Mouse (Mus musculus) heart, postnatal 0 days (tissue): Measurements from ENCODE around the gene Spaca4. TPM values are rescaled to one million over a fixed set of nuclear protein-coding genes. Genes with fewer than 3 reads are reported as not detected.

Experiments
- ATAC-seq: fragments of 200-750 bp; cut with Nextera tagmentation; 2 replicates; pipeline ENCODE4 v1.8.0; 2017; ENCODE audit warnings: low read depth, moderate number of reproducible peaks, moderate library complexity; ENCODE audit not compliant: insufficient read depth
- DNase-seq: peaks from one replicate; pipeline ENCODE4 v3.0.0-alpha.2; 2016; ENCODE audit warnings: low spot score
- H3K27ac ChIP-seq: fragments of 300-500 bp; sonication (generic); 2 replicates; pipeline ENCODE4 v1.5.1; 2014; ENCODE audit warnings: low read depth, mild to moderate bottlenecking
- H3K27me3 ChIP-seq: fragments of 300-500 bp; sonication (generic); 2 replicates; pipeline ENCODE4 v1.6.1; 2014; ENCODE audit warnings: low read length, mixed read lengths; ENCODE audit not compliant: control insufficient read depth, insufficient read depth
- H3K36me3 ChIP-seq: fragments of 300-500 bp; sonication (generic); replicated peaks from 2 replicates; pipeline ENCODE4 v1.6.1; 2014; ENCODE audit warnings: low read length, mixed read lengths; ENCODE audit not compliant: control insufficient read depth, insufficient read depth
- H3K4me1 ChIP-seq: fragments of 300-500 bp; sonication (generic); 2 replicates; pipeline ENCODE4 v1.6.1; 2014; ENCODE audit warnings: antibody characterized with exemption; ENCODE audit not compliant: control insufficient read depth, insufficient read depth
- H3K4me2 ChIP-seq: fragments of 300-500 bp; sonication (generic); 2 replicates; pipeline ENCODE4 v1.6.1; 2014; ENCODE audit warnings: low read depth, mild to moderate bottlenecking, low read length, moderate library complexity
- H3K4me3 ChIP-seq: fragments of 300-500 bp; sonication (generic); 2 replicates; pipeline ENCODE4 v1.5.1; 2014; ENCODE audit warnings: low read depth, low read length
- H3K9ac ChIP-seq: fragments of 300-500 bp; sonication (generic); replicated peaks from 2 replicates; pipeline ENCODE4 v1.6.1; 2014; ENCODE audit warnings: low read depth, low read length, mixed read lengths
- H3K9me3 ChIP-seq: fragments of 300-500 bp; sonication (generic); replicated peaks from 2 replicates; pipeline ENCODE4 v1.6.1; 2016; ENCODE audit warnings: low read length; ENCODE audit not compliant: control insufficient read depth
- CTCF ChIP-seq: IDR thresholded peaks from 2 replicates; pipeline ENCODE4 v1.5.1; 2016; ENCODE audit warnings: antibody characterized with exemption, control low read depth, low read depth
- EP300 ChIP-seq: IDR thresholded peaks from 2 replicates; pipeline ENCODE4 v1.6.1; 2016; ENCODE audit warnings: antibody characterized with exemption, low read depth
- WGBS: fragments of 180-500 bp; shearing (Covaris S2); extraction: QIAGEN DNeasy Blood & Tissue Kit; methylation state at CpG from one replicate; pipeline ENCODE4 v1.1.7; 2014; 5-methylcytosine and 5-hydroxymethylcytosine counted together
- polyA plus RNA-seq: library from polyadenylated mRNA; unstranded; fragments of >200 nt; fragmentation: Nextera tagmentation; extraction: Ambion mirVana; gene quantifications from 2 replicates; pipeline ENCODE4 v1.2.1, GENCODE M21; 2015
- total RNA-seq: library from RNA; depleted of rRNA; stranded (reverse); fragments of >200 nt; gene quantifications from 2 replicates; pipeline ENCODE4 v1.2.3, GENCODE M21; 2014; ENCODE audit warnings: low replicate concordance

Spaca4 gene
- total and polyA plus RNA-seq, 2 experiments from 2014 or later = not detected

DNA sequence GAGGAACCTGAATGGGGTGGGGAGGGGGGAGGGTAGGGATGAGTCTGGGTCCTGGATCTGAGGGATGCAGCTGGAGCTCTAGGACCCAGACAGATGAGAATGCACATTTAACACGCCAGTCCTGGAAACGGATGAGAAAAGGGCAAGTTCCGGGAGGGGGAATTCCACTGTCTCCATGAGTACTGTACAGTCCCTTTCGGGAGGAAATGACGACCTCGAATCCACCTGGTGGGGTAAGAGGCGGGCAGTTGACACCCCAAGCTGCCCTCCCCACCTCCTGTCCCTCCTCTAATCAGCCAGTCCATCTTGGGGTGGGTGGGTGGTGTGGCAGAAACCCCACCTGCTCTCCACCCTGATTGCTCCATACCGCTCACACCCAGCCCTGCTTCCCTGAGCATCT, 40.4 kb upstream of the Spaca4 start:
- H3K4me1 ChIP-seq = no peaks in the 10 kb centered on the region
- no peak for DNase-seq
- no peaks in the 10 kb centered on the region for H3K9me3 ChIP-seq
- ATAC-seq = no peak
- no peak overlapping the region for H3K27ac ChIP-seq
- no peak overlapping the region for H3K9ac ChIP-seq
- no peaks in the 10 kb centered on the region for H3K36me3 ChIP-seq
- no peak overlapping the region for H3K4me2 ChIP-seq
- H3K27me3 ChIP-seq = 0 out of 2 replicates have a peak, but pooled peaks cover 5% of the 10 kb centered on the region
- 39% methylated on average over 8 of the region's 8 CpGs for WGBS
- no peak overlapping the region for H3K4me3 ChIP-seq
- TF ChIP-seq EP300 (no peak), CTCF (no peak)

- no peaks in the 10 kb centered on the region for H3K9me3 ChIP-seq
- H3K36me3 ChIP-seq = no peaks in the 10 kb centered on the region
- H3K4me2 ChIP-seq = no peak overlapping the region
- no peak overlapping the region for H3K9ac ChIP-seq
- DNase-seq (no peak), ATAC-seq (no peak)
- 59% methylated on average over 5 of the region's 5 CpGs for WGBS
- TF ChIP-seq EP300 = no peak
- TF ChIP-seq CTCF = no peak
- no peak overlapping the region for H3K27ac ChIP-seq
- H3K27me3 ChIP-seq = peaks cover 35% of the 10 kb centered on the region
- no peak overlapping the region for H3K4me3 ChIP-seq
- H3K4me1 ChIP-seq = no peaks in the 10 kb centered on the region
Observed at GRCm38 (mm10) chr7:45760151-45760550, 34.5 kb upstream of the Spaca4 start.

GRCm38 (mm10) chr7:45759400-45759799, 33.8 kb upstream of the Spaca4 start:
- Histone ChIP-seq H3K4me3 (peak overlapping the region; percentile 11), H3K9me3 (no peaks in the 10 kb centered on the region), H3K9ac (no peak overlapping the region), H3K27ac (no peak overlapping the region), H3K27me3 (peaks cover 35% of the 10 kb centered on the region), H3K4me1 (no peaks in the 10 kb centered on the region), H3K4me2 (peak overlapping the region; percentile 35; the same call in 1 of the 2 replicates), H3K36me3 (no peaks in the 10 kb centered on the region)
- ATAC-seq (no peak; the same call in 1 of the 2 replicates), DNase-seq (no peak)
- 11% methylated on average over 24 of the region's 27 CpGs for WGBS
- TF ChIP-seq CTCF (no peak), EP300 (no peak)

- ATAC-seq (no peak), DNase-seq (no peak)
- TF ChIP-seq EP300 (no peak), CTCF (no peak)
- H3K9me3 ChIP-seq = no peaks in the 10 kb centered on the region
- no peaks in the 10 kb centered on the region for H3K4me1 ChIP-seq
- no peak overlapping the region for H3K4me3 ChIP-seq
- no peak overlapping the region for H3K27ac ChIP-seq
- H3K36me3 ChIP-seq = no peaks in the 10 kb centered on the region
- WGBS = 54% methylated on average over 6 of the region's 6 CpGs
- H3K9ac ChIP-seq = no peak overlapping the region
- peaks cover 33% of the 10 kb centered on the region for H3K27me3 ChIP-seq
- H3K4me2 ChIP-seq = no peak overlapping the region
Observed at GRCm38 (mm10) chr7:45755703-45756102, 30.1 kb upstream of the Spaca4 start.

DNA sequence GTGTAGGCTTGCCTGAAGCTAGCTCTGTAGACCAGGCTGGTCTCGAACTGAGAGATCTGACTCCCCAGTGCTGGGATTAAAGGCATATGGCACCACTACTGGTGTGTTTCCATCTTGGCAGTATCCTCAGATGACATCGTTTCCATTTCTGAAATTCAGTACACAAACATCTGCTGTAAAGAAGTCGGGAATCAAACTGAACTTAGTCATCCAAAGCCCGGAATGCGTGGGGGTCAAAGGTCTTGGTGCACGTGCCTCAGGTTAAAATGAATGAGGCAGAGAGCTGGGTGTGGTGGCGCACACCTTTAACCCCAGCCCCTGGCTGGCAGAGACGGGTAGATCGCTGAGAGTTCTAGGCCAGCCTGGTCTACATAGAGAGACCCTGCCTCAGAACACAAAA, 24.5 kb upstream of the Spaca4 start:
- Histone ChIP-seq H3K4me1 (peaks cover 14% of the 10 kb centered on the region), H3K9ac (no peak overlapping the region), H3K4me2 (no peak overlapping the region), H3K4me3 (no peak overlapping the region), H3K27me3 (no peaks in the 10 kb centered on the region), H3K9me3 (no peaks in the 10 kb centered on the region), H3K36me3 (no peaks in the 10 kb centered on the region), H3K27ac (no peak overlapping the region)
- WGBS = 75% methylated on average over 9 of the region's 9 CpGs
- ATAC-seq = no peak
- no peak for DNase-seq
- TF ChIP-seq EP300 (no peak), CTCF (no peak)

DNA sequence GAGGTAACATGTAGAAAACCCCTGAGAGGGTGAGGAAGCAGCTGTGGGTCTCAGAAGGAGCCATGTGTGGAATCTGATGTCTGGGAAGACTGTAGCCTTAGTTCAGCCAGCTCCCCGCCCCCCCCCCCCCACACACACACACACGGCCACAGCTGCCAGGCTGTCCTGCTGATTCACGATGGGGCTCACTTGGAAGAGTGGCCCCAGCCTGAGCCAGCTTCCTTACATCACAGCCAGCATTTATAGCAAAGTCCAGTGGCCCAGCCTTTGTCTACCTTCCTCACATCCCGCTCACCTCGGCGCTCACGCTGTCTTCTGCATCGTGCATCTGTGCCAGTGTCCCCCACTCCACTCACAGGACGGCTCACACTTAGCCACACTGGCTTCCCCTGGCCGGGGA, 23.8 kb upstream of the Spaca4 start:
- DNase-seq (no peak), ATAC-seq (no peak)
- Histone ChIP-seq H3K27me3 (no peaks in the 10 kb centered on the region), H3K27ac (no peak overlapping the region), H3K4me2 (no peak overlapping the region), H3K4me1 (peaks cover 14% of the 10 kb centered on the region), H3K36me3 (no peaks in the 10 kb centered on the region), H3K4me3 (no peak overlapping the region), H3K9ac (no peak overlapping the region), H3K9me3 (no peaks in the 10 kb centered on the region)
- WGBS = 50% methylated on average over 7 of the region's 10 CpGs
- TF ChIP-seq EP300 = no peak
- TF ChIP-seq CTCF = no peak
